In genomic region chr14:22174757-22175156, GRCm38 (mm10) we compare ENCODE assay signal across 27 mouse cellular contexts.
A peak's percentile ranks its signal among the peaks of the same experiment; 100 is the strongest.
DNase-seq lines count a peak whose midpoint lies in the region; ATAC-seq and TF ChIP-seq lines count a peak whose summit lies in the region.
"Had no signal": no experiment of that assay in that cellular context is flagged by ENCODE, and none has a peak within 500 bp of the region (broad histone marks: within the 10 kb centered on the region; RNA-seq: fewer than 3 reads in every experiment).

No protein-coding gene starts in this region.

- no peaks in the 10 kb centered on the region for H3K36me3 ChIP-seq in intestine, embryonic 14.5 days (ENCODE audit: control insufficient read depth, insufficient read depth, low read length)
- no peaks in the 10 kb centered on the region for H3K36me3 ChIP-seq in intestine, embryonic 16.5 days (ENCODE audit: control insufficient read depth, insufficient read depth, low read length)
- H3K36me3 ChIP-seq in lung, postnatal 0 days (ENCODE audit: insufficient read depth, low read length): no peaks in the 10 kb centered on the region
- no peaks in the 10 kb centered on the region for H3K36me3 ChIP-seq in stomach, postnatal 0 days (ENCODE audit: control insufficient read depth, insufficient read depth, low read length)
- H3K36me3 ChIP-seq: heart, embryonic 13.5 days; hindbrain, embryonic 10.5 days; hindbrain, embryonic 15.5 days; limb, embryonic 15.5 days; midbrain, embryonic 13.5 days; neural tube, embryonic 13.5 days had no signal

- no peak overlapping the region for H3K4me3 ChIP-seq in intestine, embryonic 14.5 days (ENCODE audit: low read depth, low read length)
- no peak overlapping the region for H3K4me3 ChIP-seq in intestine, embryonic 16.5 days (ENCODE audit: low read length)
- H3K4me3 ChIP-seq in lung, postnatal 0 days (ENCODE audit: low read depth, low read length): no peak overlapping the region
- no peak overlapping the region for H3K4me3 ChIP-seq in stomach, postnatal 0 days (ENCODE audit: low read depth, low read length)
- H3K4me3 ChIP-seq: forebrain, embryonic 13.5 days; gastrocnemius, adult 2 months; heart, embryonic 13.5 days; hindbrain, embryonic 10.5 days; hindbrain, embryonic 15.5 days; limb, embryonic 15.5 days; megakaryocyte, embryonic 14.5 days; midbrain, embryonic 13.5 days; neural tube, embryonic 13.5 days had no signal

- 42% methylated on average over 9 of the region's 9 CpGs for WGBS in intestine, embryonic 14.5 days
- 58% methylated on average over 9 of the region's 9 CpGs for WGBS in intestine, embryonic 16.5 days
- WGBS in lung, postnatal 0 days: 61% methylated on average over 9 of the region's 9 CpGs
- 64% methylated on average over 9 of the region's 9 CpGs for WGBS in stomach, postnatal 0 days

- H3K27me3 ChIP-seq in intestine, embryonic 14.5 days (replicated peaks; ENCODE audit: control insufficient read depth, insufficient read depth, low read length): no peaks in the 10 kb centered on the region
- H3K27me3 ChIP-seq in intestine, embryonic 16.5 days (replicated peaks; ENCODE audit: control insufficient read depth, insufficient read depth, low read length): no peaks in the 10 kb centered on the region
- no peaks in the 10 kb centered on the region for H3K27me3 ChIP-seq in lung, postnatal 0 days (replicated peaks; ENCODE audit: insufficient read depth, low read length)
- no peaks in the 10 kb centered on the region for H3K27me3 ChIP-seq in stomach, postnatal 0 days (ENCODE audit: control insufficient read depth, insufficient read depth, low read length)
- H3K27me3 ChIP-seq: hindbrain, embryonic 15.5 days; megakaryocyte, embryonic 14.5 days; midbrain, embryonic 13.5 days; neural tube, embryonic 13.5 days; Patski had no signal

- H3K4me2 ChIP-seq in intestine, embryonic 14.5 days (ENCODE audit: low read length): no peak overlapping the region
- H3K4me2 ChIP-seq in intestine, embryonic 16.5 days (ENCODE audit: low read depth, low read length): no peak overlapping the region
- no peak overlapping the region for H3K4me2 ChIP-seq in lung, postnatal 0 days (replicated peaks; ENCODE audit: low read depth, low read length)
- no peak overlapping the region for H3K4me2 ChIP-seq in stomach, postnatal 0 days (replicated peaks; ENCODE audit: low read depth)
- H3K4me2 ChIP-seq: forebrain, embryonic 13.5 days; heart, embryonic 13.5 days; hindbrain, embryonic 15.5 days; limb, embryonic 15.5 days; midbrain, embryonic 13.5 days; neural tube, embryonic 13.5 days had no signal

- intact Hi-C loops in gastrocnemius, postnatal 36 days (cut with DNase I): no loop called here

- H3K9me3 ChIP-seq in intestine, embryonic 14.5 days (ENCODE audit: control insufficient read depth, low read length): no peaks in the 10 kb centered on the region
- H3K9me3 ChIP-seq in intestine, embryonic 16.5 days (ENCODE audit: control insufficient read depth, low read length): no peaks in the 10 kb centered on the region
- H3K9me3 ChIP-seq in lung, postnatal 0 days (ENCODE audit: low read length): no peaks in the 10 kb centered on the region
- no peaks in the 10 kb centered on the region for H3K9me3 ChIP-seq in stomach, postnatal 0 days (ENCODE audit: control insufficient read depth, low read length)
- H3K9me3 ChIP-seq: forebrain, embryonic 13.5 days; heart, embryonic 13.5 days; hindbrain, embryonic 10.5 days; hindbrain, embryonic 15.5 days; limb, embryonic 15.5 days; midbrain, embryonic 13.5 days; neural tube, embryonic 13.5 days had no signal

- H3K4me1 ChIP-seq in intestine, embryonic 14.5 days (replicated peaks; ENCODE audit: control insufficient read depth, insufficient read depth, low read length): no peaks in the 10 kb centered on the region
- no peaks in the 10 kb centered on the region for H3K4me1 ChIP-seq in intestine, embryonic 16.5 days (ENCODE audit: control insufficient read depth, insufficient read depth, low read length)
- no peaks in the 10 kb centered on the region for H3K4me1 ChIP-seq in lung, postnatal 0 days (ENCODE audit: insufficient read depth, low read depth, low read length)
- H3K4me1 ChIP-seq in stomach, postnatal 0 days (replicated peaks; ENCODE audit: control insufficient read depth, insufficient read depth): no peaks in the 10 kb centered on the region
- H3K4me1 ChIP-seq: heart, embryonic 13.5 days; limb, embryonic 15.5 days had no signal

- peak; percentile 21; the same call in 1 of the 2 replicates for TF ChIP-seq CTCF in lung, postnatal 0 days (IDR thresholded peaks at IDR 0.05)
- TF ChIP-seq CTCF in stomach, postnatal 0 days (IDR thresholded peaks at IDR 0.05; ENCODE audit: low read depth): peak; percentile 30

- H3K9ac ChIP-seq in intestine, embryonic 14.5 days (ENCODE audit: low read length): no peak overlapping the region
- H3K9ac ChIP-seq in intestine, embryonic 16.5 days (ENCODE audit: low read depth, low read length): no peak overlapping the region
- no peak overlapping the region for H3K9ac ChIP-seq in lung, postnatal 0 days (replicated peaks; ENCODE audit: low read depth)
- H3K9ac ChIP-seq in stomach, postnatal 0 days (ENCODE audit: low read length): no peak overlapping the region
- H3K9ac ChIP-seq: forebrain, embryonic 13.5 days; heart, embryonic 13.5 days; hindbrain, embryonic 15.5 days; limb, embryonic 15.5 days; liver, embryonic 14.5 days; midbrain, embryonic 13.5 days; neural tube, embryonic 13.5 days had no signal

- no peak for ATAC-seq in intestine, embryonic 14.5 days (replicated peaks; ENCODE audit: low FRiP score, low TSS enrichment, low read depth)
- no peak for ATAC-seq in intestine, embryonic 16.5 days
- no peak for ATAC-seq in lung, postnatal 0 days
- no peak for ATAC-seq in stomach, postnatal 0 days (ENCODE audit: low FRiP score, low TSS enrichment)
- ATAC-seq: forebrain, embryonic 13.5 days; midbrain, embryonic 13.5 days; Patski had no signal

- no peak for TF ChIP-seq EP300 in lung, postnatal 0 days (IDR thresholded peaks at IDR 0.05)
- no peak for TF ChIP-seq EP300 in stomach, postnatal 0 days (optimal IDR thresholded peaks at IDR 0.05)

- H3K27ac ChIP-seq in intestine, embryonic 14.5 days (ENCODE audit: low read depth): no peak overlapping the region
- no peak overlapping the region for H3K27ac ChIP-seq in intestine, embryonic 16.5 days (ENCODE audit: low read length)
- H3K27ac ChIP-seq in lung, postnatal 0 days (ENCODE audit: low read length): no peak overlapping the region
- no peak overlapping the region for H3K27ac ChIP-seq in stomach, postnatal 0 days (replicated peaks)
- H3K27ac ChIP-seq: forebrain, embryonic 13.5 days; gastrocnemius, adult 2 months; heart, embryonic 13.5 days; hindbrain, embryonic 10.5 days; hindbrain, embryonic 15.5 days; limb, embryonic 15.5 days; liver, embryonic 14.5 days; midbrain, embryonic 13.5 days; neural tube, embryonic 13.5 days had no signal

- DNase-seq in intestine, embryonic 14.5 days (ENCODE audit: low spot score): peak; percentile 48
- DNase-seq in lung, postnatal 0 days (ENCODE audit: low spot score): no peak
- no peak for DNase-seq in lung, postnatal 4 days
- DNase-seq in embryo, embryonic 11 days: peak; percentile 51
- no peak for DNase-seq in stomach, postnatal 0 days (ENCODE audit: low spot score)
- DNase-seq in gastrocnemius, postnatal 36 days: no peak
- no peak for DNase-seq in layer of hippocampus, postnatal 14 days (ENCODE audit: low spot score in 2 of 2)
- DNase-seq: adrenal gland, postnatal 10 days; cerebellum, adult 11 months; cerebellum, adult 9-10 months; gastrocnemius, adult 2 months; heart, postnatal 10 days; kidney, adult 2 months; kidney, postnatal 10 days; lung, adult 2 months; lung, postnatal 36 days had no signal

Comparison
In these comparisons a context has a peak if more than half of its experiments do, and no peak if none do; other contexts are left out.
1. DNase-seq: peak in intestine, embryonic 14.5 days (single experiment) and embryo, embryonic 11 days (single experiment); none in lung, postnatal 0 days (single experiment), lung, postnatal 4 days (0 of 2), stomach, postnatal 0 days (single experiment), gastrocnemius, postnatal 36 days (0 of 2) and layer of hippocampus, postnatal 14 days (0 of 2).